Mouse (Mus musculus) forebrain, embryonic 13.5 days (tissue): ENCODE measurements around the gene Ucp1. TPM values are rescaled to one million over a fixed set of nuclear protein-coding genes. Genes with fewer than 3 reads are reported as not detected.
A peak's percentile ranks its signal among the peaks of the same experiment; 100 is the strongest.

ENCODE experiments used
- ATAC-seq: fragments of 200-750 bp; cut with Nextera tagmentation; 2 replicates; pipeline ENCODE4 v1.8.0; 2017
- H3K27ac ChIP-seq: fragments of 300-500 bp; sonication (generic); 2 replicates; pipeline ENCODE4 v1.5.1; 2015; ENCODE audit warnings: inconsistent platforms, mild to moderate bottlenecking, moderate library complexity
- H3K27me3 ChIP-seq: fragments of 300-500 bp; sonication (generic); 2 replicates; pipeline ENCODE4 v1.6.1; 2015; ENCODE audit warnings: mild to moderate bottlenecking, inconsistent platforms
- H3K36me3 ChIP-seq: fragments of 300-500 bp; sonication (generic); 2 replicates; pipeline ENCODE4 v1.6.1; 2015; ENCODE audit warnings: mild to moderate bottlenecking, inconsistent platforms; ENCODE audit not compliant: poor library complexity, severe bottlenecking
- H3K4me1 ChIP-seq: fragments of 300-500 bp; sonication (generic); 2 replicates; pipeline ENCODE4 v1.6.1; 2015; ENCODE audit warnings: inconsistent platforms
- H3K4me2 ChIP-seq: fragments of 300-500 bp; sonication (generic); 2 replicates; pipeline ENCODE4 v1.6.1; 2015; ENCODE audit warnings: inconsistent platforms, mild to moderate bottlenecking, moderate library complexity
- H3K4me3 ChIP-seq: fragments of 300-500 bp; sonication (generic); 2 replicates; pipeline ENCODE4 v1.5.1; 2015; ENCODE audit warnings: mild to moderate bottlenecking, inconsistent platforms
- H3K9ac ChIP-seq: fragments of 300-500 bp; sonication (generic); 2 replicates; pipeline ENCODE4 v1.6.1; 2015; ENCODE audit warnings: mild to moderate bottlenecking, inconsistent platforms
- H3K9me3 ChIP-seq: fragments of 300-500 bp; sonication (generic); replicated peaks from 2 replicates; pipeline ENCODE4 v1.6.1; 2016; ENCODE audit warnings: inconsistent platforms
- WGBS: fragments of 180-500 bp; shearing (Covaris S2); methylation state at CpG from one replicate; pipeline ENCODE4 v1.1.7; 2015; 5-methylcytosine and 5-hydroxymethylcytosine counted together
- polyA plus RNA-seq: library from polyadenylated mRNA; unstranded; fragments of >200 nt; fragmentation: Nextera tagmentation; extraction: Ambion mirVana; gene quantifications from 2 replicates; pipeline ENCODE4 v1.2.1, GENCODE M21; 2015

Ucp1 gene
- polyA plus RNA-seq, 1 experiment from 2014 or later = not detected

DNA sequence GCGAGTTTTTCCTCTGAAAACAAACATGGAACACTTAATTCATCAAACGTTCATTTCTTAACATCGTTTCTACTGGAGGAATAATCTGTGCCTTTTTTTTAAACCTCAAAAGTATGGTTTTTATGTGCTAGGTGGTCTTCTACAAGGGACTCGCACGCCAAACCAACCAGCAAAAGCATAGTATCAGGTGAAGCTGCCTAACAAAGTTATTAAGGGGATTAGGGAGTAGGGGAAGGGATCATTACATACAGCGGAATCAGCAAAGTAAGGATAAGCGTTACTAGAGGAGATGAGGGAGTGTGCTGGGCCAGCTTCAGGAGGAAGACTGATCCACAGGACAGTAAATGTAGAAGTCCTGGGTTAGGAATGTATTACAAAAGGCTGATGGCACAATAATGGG is 42.7 kb downstream of the Ucp1 start:
- Histone ChIP-seq H3K36me3 (peaks cover 8% of the 10 kb centered on the region), H3K27ac (no peak overlapping the region), H3K9ac (peak overlapping the region; percentile 34; the same call in 1 of the 2 replicates), H3K4me3 (peak overlapping the region; percentile 82), H3K27me3 (no peaks in the 10 kb centered on the region), H3K4me2 (peak overlapping the region; percentile 82), H3K9me3 (no peaks in the 10 kb centered on the region), H3K4me1 (peaks cover 15% of the 10 kb centered on the region)
- 0 out of 2 replicates have a peak, but pooled peaks have one; percentile 9 for ATAC-seq
- WGBS = 6% methylated on average over 7 of the region's 7 CpGs

DNA sequence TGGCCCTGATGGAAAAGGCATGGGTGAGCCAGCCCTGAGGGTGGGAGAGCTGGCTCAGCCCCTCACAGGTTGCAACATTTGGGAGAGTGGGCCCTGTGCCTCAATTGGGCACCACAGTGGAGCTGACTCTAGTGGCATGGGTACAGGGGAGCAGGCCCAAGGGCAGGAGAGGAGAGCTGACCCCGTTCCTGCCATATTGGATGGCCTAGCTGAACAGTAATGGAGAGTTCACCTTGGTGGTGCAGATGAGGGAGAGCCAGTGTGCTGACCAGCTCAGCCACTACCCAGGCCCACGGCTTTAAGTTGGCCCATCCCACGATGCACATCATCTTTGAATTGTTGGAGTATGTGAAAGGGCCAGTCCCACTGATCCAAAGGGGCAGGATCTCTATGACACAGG is 51.9 kb downstream of the Ucp1 start:
- no peak overlapping the region for H3K9ac ChIP-seq
- 82% methylated on average over 3 of the region's 3 CpGs for WGBS

DNA sequence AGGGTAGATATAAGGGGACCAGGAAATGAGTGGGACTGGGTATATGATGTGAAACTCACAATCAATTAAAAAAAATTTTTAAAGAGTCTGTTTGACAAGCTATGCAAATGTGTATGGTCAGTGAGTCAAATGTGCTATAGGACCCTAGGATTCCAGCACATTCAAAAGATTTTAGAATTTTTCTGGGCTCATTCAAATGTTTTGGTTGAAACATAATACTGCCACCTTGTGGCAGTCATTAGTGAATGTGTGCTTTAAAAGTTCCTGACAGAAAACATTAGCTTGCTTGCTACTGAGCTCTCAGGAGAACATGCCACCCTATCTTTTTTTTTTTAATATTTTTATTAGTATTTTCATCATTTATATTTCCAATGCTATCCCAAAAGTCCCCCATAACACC is 52.5 kb downstream of the Ucp1 start:
- Histone ChIP-seq H3K9me3 (no peaks in the 10 kb centered on the region), H3K27me3 (no peaks in the 10 kb centered on the region), H3K27ac (no peak overlapping the region), H3K4me2 (no peak overlapping the region), H3K9ac (no peak overlapping the region), H3K4me3 (no peak overlapping the region), H3K36me3 (no peaks in the 10 kb centered on the region), H3K4me1 (no peaks in the 10 kb centered on the region)
- no peak for ATAC-seq

More for the DNA sequence above, 51.9 kb downstream of the Ucp1 start:
- no peak for ATAC-seq
- H3K27me3 ChIP-seq = no peaks in the 10 kb centered on the region
- no peaks in the 10 kb centered on the region for H3K4me1 ChIP-seq
- no peak overlapping the region for H3K4me2 ChIP-seq
- no peak overlapping the region for H3K27ac ChIP-seq
- H3K9me3 ChIP-seq = no peaks in the 10 kb centered on the region
- no peak overlapping the region for H3K4me3 ChIP-seq
- H3K36me3 ChIP-seq = no peaks in the 10 kb centered on the region

Other genes starting within 250 kb of the Ucp1 start
- gene Tbc1d9, start 125.0 kb upstream of the Ucp1 start, polyA plus RNA-seq = 9.3 and 11.5 TPM in 2 replicates
- gene Gm10645, start 124.2 kb upstream of the Ucp1 start, polyA plus RNA-seq = 5.1 and 5.2 TPM in 2 replicates
- 27.9 and 28.3 TPM in 2 replicates for gene Elmod2, start 42.1 kb downstream of the Ucp1 start, polyA plus RNA-seq
- gene Mgat4d, start 58.1 kb downstream of the Ucp1 start, polyA plus RNA-seq = not detected in 2 replicates
- 5.4 and 6.1 TPM in 2 replicates for gene Clgn, start 99.5 kb downstream of the Ucp1 start, polyA plus RNA-seq
- gene Scoc, start 168.0 kb downstream of the Ucp1 start, polyA plus RNA-seq = 198 and 200 TPM in 2 replicates
- gene Olfr370, start 245.4 kb downstream of the Ucp1 start, polyA plus RNA-seq = 0.15 TPM in 1 of 2 replicates, not detected in the other